Mouse (Mus musculus) T-helper 17 cell (primary cell): Measurements from ENCODE around the gene Hspbap1.

Source experiments
- in situ Hi-C, 2 experiments: fragments of 300-600 bp; cut with MboI, MseI; formaldehyde crosslinking; loops; 1 replicate in 1 of 2; 2 replicates in 1 of 2; pipeline ENCODE4 v1.15.1; 2025; ENCODE audit warnings: high pct_unique_total_duplicates in 2 of 2

Hspbap1 gene

DNA sequence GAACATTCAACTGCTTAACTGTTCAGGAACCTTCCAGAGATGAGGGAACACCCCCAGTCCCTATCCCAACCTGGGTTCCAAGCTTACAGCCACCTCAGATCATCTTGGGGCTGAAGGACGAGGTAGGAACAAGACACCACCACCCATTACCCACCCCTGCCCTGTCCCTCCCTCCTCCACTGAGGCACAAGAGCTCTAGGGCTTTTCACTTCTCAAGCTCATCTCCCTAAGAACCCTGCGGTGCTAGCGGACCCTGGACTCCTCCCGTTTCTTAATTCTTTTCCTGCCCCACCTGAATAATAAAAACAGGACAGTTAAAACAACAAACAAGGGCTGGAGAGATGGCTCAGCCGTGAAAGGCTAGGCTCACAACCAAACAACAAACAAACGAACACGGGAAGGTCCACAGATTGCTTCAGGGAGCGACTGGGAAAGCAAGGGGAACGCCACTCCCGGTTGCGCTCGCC lies 100.4 kb downstream of the Hspbap1 start:
- in situ Hi-C loops: loop anchor here (5.0 kb wide), 2 partner anchors 62 to 67 kb away; partner anchors contain the start of genes Dtx3l (in 1 of the 2) and Parp9 (in 1 of the 2)

DNA sequence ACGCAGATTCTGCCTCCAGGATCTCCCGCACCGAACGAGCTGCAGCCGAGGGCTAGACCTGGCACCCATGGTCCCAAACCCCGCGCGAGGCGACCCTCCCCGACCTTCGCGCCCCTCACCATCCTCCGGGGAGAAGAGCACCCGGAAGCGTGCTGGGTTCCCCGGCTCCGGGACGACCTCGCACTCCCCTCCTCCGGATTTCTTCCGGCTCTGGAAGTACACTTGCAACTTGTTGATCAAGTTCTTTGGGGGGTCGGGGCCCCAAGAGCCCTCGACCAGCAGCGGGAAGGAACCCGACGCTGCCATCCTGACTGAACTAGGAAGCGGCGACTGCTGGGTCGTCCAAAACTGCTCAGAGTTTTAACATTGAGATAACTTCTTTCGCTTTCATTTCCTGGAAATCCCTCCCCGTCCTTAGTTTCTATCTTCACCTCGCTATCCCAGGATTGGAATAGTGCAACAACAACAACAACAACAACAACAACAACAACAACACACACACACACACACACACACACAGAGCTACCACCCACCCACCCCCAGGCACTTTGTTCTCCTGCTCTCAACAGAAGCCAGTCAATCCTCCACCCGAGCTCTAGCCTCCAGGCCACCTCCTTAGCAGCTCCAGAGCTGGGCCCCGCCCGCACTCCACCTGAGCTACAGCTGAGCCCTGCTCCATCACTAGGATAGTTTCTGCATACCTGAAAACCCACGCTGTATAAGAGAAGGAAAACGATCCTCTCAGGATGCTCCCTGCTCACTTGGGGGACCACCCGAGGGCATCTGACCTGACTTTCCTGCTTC lies 101.1 kb downstream of the Hspbap1 start, which contains the start of gene Parp14:
Parp14 (minus strand) TSS at position 497 of the 804 bp plus-strand sequence.
- in situ Hi-C loops: loop anchor here (5.0 kb wide), 2 partner anchors 61 to 66 kb away; partner anchors contain the start of genes Dtx3l (in 1 of the 2) and Parp9 (in 1 of the 2)

DNA sequence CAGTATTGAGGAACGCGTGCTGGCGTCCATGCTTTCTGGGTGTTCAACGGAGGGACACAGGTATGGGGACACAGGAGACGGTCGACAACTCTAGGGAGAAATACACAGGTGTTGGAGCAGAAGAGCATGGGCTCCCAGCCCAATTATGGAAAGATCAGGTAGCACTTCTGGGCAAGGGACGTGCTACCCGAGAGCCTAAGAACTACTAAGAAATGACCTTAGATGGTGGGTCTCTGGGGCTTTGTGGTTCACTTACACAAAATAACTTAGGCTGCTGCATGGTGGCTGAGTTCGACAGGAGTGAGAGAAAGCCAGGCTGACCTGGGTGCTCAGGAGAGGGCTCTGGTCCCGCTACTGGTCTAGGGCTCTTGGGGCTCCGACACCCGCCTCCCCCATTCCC lies 101.7 kb downstream of the Hspbap1 start:
- in situ Hi-C loops: loop anchor here (5.0 kb wide), 2 partner anchors 60 to 65 kb away; partner anchors contain the start of genes Dtx3l (in 1 of the 2) and Parp9 (in 1 of the 2)

DNA sequence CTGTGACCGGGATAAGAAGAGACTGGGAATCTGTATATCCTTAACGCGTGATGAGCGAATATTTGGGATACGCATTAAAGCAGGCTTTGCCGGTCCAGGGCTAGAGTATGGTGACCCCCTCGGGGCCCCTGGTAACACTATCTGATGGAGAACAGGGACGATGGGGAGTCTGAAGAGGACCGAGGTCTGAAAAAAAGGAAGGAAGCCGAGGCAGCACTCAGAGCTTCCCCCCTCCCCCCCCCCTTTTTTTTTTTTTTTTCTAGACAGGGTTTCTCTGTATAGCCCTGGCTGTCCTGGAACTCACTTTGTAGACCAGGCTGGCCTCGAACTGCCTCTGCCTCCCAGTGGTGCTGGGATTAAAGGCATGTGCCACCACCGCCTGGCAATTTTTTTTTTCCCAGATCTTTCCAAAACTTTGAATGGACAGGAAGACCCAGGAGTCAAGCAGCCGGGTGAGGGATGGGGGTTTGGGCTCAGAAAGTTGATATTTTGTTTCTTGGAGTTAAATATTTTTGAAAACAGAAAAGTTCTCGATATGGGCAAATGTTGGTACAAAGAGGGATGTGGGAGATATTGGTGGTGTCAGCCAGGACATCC lies 102.3 kb downstream of the Hspbap1 start:
- in situ Hi-C loops: loop anchor here (5.0 kb wide), 2 partner anchors 60 to 65 kb away; partner anchors contain the start of genes Dtx3l (in 1 of the 2) and Parp9 (in 1 of the 2)

DNA sequence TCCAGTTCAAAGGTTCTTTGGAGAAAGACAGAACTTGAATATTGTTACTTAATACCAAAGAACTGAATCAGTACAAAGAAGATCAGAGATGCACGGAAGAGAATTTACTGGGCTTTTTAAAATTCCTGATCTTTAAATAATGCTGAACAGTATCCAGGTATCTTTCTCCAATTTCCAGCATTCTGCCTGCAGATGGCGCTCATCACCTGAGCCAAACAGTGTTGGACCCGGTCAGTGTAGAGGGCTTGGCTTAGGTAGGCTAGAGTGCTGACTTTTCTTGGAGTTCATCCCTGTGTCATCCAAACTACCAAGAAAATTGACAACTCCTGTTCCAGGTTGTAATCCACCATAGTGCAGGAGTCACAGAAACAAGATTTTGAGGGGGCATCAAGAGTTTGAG lies 104.2 kb downstream of the Hspbap1 start:
- in situ Hi-C loops: loop anchor here (5.0 kb wide), 2 partner anchors 58 to 63 kb away; partner anchors contain the start of genes Dtx3l (in 1 of the 2) and Parp9 (in 1 of the 2)
